Mouse (Mus musculus): ENCODE results near the gene Haghl. TPM values are rescaled to one million over a fixed set of nuclear protein-coding genes. Genes with fewer than 3 reads are reported as not detected.

Gene Haghl
- 45.8 and 47.3 TPM in 2 replicates for polyA plus RNA-seq (2012; rRNA removed)

DNA sequence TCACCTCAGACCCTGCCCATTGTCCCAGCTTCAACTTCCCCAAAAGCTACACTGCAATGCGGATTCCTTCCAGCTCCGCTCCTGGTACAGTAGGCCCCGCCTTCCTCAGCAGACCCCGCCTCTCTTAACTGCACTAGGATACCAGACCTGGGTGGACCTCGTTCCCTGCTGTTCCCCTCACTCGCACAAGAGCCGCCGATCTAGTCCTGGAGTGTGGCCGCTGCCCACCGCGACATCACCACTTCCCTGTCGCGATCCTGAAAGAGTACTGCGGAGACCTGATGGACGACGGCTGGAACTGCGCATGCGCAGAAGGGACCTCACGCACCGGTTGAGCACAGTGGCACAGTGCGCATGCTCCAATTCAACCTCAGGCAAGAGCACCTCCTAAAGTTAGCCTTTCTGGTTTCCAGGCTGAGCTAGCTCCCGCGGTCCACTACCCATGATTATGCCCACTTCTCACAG, at the start of gene Haghl:
Gene Haghl (minus strand): TSS at position 393 of the 465 bp plus-strand sequence.
- DNase-seq (ENCODE audit: low read depth) = no peak

DNA sequence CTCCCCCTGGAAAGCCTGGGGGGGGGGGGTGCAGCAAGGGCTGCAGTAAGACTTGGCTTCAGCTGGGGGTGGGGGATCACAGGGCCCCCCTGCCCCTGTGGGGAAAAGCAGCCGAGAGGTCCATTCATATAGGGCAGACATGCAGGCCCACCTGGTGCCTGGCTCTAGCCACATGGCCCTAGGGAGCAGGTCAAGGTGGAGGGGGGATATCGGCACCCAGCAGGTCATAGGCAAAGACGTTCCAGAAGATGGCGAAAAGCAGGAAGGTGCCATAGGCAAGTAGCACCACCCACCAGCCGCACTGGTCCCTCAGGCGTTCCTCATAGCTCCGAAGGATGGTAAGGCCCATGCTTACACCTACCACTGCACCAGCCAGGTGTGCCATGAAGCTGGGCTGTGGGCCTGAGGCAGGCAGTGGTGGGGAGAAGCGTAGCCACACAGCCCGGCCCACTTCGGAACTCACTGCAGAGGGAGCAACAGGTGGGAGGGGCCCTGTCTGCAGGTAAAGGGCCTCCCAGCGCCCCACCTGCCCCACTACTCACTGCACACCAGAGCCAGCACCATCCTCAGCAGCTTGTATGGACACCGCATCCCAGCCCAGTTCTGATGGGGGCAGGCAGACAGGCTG, 49.2 kb upstream of the Haghl start:
- no peak for DNase-seq (ENCODE audit: low read depth)

DNA sequence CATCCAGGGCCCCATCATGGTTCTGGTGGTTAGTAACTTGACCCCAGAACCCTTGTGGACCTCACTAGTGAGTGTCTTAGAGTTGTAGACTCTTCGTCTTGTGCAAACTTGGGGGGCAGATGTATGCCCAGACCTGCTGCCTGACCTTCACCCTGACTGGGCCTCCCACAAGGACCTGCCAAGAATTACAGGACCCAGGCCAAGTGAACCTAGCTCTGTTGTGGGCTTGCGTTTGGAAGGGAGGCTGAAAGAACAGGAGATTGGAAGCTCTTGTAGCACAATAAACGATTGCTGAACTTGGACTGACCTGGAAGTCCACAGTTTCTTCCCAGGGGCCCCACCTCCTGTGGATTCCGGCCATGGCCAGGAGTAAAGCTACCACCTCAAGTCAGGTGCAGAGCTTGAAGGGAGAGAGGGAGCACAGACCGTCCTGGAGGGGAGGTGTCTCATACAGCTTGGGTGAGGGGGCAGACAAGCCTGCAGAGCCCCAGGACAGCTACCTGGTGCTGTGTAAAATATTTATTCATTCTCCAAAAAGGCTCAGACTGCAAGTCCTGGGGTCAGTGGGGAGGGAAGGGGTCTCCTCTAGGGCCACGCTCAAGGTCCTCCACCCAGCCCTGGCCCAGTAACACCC, 48.6 kb upstream of the Haghl start:
- no peak for DNase-seq (ENCODE audit: low read depth)

DNA sequence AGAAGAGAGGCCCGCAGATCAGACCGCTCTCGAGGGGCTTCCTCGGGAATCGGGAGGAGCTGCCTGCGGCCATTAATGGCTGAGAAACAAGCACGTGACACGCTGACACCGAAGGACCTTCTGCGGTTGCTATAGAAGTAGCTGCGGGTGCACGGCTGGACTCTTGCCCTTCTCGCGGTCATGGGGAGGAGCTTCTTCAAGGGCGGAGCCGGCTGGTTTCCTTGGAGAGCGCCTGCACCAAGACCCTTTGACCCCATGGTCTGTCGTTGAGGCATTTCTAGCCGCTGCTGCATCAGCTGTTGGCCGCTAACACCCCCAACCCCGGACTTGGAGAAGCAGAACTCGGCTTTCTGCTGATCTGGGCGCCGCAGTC, 47.8 kb upstream of the Haghl start, which contains the start of gene Stub1:
Gene Stub1 (minus strand): TSS at position 114 of the 373 bp plus-strand sequence.
- DNase-seq (ENCODE audit: low read depth) = no peak

DNA sequence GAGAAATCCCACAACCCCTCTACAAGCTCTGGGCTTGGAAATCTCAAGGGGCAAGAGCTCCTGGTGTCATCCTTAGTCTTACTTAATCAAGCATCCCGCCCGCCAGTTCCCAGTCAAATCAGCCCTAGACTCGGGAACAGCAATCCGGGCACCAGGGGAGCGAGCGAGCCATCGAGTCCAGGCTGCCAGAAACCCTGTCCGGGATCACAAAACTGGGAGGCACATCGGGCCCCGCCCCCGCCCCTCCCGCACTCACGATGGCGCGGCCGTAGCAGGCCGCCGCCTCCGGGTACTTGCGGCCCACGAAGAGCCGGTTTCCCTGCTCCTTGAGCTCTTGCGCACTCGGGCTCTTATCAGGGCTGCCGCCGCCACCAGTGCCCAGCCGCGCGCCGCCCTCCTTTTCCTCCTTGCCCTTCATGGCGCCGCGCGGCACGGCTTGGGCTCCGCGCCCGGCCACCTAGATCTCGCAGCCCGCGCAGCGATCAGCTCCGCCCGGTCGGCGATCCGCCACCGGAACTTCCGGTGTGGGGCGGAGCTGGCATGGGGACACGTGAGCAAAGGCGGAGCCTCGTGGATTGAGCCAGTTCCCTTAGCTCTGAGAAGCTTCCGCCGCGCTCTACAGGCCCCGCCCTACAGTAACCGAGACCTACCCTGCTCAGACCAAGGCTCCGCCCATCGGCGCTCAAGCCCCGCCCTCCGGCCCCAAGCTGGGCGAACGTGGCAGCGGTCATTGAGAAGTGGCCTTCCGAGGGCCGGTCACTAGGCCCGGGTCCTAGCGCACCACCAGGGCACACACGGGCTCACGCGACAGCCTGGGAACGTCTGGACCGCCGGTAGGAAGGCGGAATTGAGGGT, 47.2 kb upstream of the Haghl start:
- no peak for DNase-seq (ENCODE audit: low read depth)

DNA sequence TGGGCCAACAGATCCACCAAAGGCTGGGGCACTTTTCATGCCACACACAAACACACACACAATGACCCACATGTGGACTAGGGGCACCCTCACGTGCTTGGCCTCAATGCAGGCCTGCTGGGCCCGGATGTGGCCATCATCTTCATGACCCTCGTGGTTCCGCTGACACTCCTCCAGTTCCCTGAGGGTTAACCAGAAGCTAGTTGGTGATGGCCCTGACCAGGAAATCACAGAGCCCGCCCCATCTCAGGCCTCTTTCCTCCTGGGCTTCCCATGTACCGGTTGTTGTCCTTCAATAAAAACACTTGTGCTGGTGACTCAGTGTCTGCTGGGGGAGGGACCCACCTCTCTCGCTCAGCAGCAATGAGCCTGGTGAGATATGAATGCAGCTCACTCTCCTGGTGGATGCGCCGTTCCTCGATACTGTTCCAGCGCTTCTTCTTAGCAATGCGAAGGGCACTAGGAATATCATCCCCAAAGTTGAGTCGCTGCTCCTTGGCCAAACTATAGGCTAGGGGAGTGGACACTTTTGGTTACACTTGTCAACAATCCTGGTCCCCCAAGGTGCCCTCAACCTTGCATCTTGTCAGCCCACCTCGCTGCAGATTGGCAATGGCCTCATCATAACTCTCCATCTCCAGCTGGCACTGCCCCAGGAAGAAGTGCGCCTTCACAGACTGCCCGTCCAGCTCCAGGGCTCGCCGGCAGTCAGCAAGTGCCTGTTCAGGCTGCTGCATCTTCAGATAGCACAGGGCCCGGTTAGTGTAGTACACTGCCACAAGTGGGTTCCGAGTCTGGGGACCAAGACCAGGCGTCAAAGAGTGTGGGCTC, 46.2 kb upstream of the Haghl start:
- DNase-seq (ENCODE audit: low read depth) = no peak

DNA sequence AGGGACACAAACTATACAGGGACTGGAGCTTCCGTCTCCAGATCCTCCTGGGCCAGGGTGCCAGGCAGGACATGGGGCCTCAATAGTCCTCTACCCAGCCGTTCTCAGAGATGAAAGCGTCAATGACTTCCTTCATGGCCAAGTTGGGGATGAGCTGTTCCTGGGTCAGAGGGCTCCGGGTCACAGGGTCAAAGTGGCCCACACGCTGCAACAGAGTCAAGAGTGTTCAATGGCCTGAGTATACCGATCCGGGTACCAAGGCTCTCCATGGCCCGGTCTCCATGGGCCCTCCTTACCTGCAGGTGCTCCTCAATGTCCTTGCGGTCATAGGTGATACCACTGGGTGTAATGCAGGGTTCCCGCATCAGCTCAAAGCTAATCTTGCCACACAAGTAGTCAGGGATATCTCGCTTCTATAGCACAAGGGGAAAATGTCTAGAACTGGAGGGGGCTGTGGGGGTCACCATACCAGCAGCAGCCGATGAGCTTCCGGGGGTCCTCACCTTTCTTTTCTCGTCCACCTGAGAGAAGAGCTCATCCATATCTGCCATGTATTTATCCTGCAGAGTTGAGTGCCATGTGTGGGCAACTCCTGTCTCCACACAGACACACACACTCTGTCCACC, 45.4 kb upstream of the Haghl start:
- no peak for DNase-seq (ENCODE audit: low read depth)

DNA sequence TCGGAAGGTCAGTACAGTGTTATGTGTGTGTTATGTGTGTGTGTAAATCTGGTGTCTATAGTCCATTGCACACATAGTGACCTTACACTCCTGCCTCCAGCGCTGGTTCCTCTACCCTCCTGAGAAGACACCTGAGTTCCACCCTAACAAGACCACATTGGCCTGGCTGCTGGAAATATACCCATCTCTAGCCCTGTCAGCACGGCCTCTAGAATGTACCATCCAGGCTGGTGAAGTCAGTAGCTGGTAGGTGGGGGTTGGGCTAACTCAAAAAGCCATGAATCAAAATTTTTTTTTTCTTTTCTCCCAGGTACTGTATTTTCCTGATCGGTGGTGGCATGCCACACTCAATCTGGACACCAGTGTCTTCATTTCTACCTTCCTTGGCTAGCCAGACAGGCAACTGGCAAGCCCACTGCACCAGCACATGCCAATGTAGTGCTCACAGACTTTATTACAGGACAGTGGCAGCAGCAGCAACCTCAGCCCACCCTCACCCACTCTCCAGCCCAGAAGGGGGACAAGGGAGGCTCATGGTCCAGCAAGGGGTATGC, 44.8 kb upstream of the Haghl start:
- no peak for DNase-seq (ENCODE audit: low read depth)

DNA sequence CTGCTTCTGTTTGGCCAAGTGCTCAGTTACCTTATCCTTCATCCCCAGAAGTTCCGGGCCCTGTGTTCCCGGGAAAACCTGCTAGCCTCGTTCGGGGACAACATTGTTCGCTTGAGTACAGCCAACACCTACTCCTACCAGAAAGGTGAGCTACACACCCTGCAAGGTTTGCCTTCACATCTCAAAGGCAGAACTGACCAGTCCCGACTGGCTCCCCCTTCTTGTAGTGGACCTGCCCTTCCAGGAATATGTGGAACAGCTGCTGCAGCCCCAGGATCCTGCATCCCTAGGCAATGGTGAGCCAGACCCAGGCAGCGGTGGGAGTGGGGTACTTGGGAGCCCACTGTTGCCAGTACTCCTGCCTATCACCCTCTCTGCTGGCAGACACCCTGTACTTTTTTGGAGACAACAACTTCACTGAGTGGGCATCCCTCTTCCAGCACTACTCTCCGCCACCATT, 44.1 kb upstream of the Haghl start:
- no peak for DNase-seq (ENCODE audit: low read depth)

DNA sequence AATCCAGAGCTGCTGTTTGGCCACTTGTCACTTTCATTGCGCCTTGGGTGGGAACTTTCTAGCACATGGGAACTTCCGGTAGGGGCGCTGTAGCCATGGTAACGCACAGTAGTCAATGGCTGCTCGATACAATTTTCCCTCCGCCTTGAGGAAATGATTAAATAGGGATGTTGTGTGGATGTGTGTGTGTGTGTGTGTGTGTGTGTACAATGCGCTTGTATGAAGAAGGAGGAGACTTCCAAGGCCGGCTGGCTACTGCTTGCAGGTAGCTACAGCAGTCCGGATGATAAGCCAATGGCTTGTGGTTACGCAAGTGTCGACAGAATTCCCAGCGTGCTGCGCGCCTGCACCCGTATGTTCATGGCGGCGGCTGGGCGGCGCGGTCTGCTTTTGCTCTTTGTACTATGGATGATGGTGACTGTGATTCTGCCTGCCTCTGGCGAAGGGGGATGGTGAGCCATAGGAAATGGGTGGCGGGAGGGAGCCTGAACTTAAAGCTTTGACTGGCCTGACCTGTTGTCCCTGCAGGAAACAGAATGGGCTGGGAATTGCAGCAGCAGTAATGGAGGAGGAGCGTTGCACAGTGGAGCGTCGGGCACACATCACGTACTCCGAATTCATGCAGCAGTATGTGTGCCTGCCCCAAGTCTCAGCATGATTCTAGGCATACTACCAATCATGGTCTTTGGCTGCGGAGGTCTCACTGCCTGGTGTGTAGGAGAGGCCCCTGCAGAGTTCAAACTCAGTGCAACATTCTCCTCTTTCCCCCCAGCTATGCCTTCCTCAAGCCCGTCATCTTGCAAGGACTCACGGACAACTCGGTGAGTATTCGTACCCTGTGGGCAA, 43.5 kb upstream of the Haghl start, which contains the start of gene Jmjd8:
Gene Jmjd8 (plus strand): TSS at position 156 of the 846 bp plus-strand sequence.
- no peak for DNase-seq (ENCODE audit: low read depth)

DNA sequence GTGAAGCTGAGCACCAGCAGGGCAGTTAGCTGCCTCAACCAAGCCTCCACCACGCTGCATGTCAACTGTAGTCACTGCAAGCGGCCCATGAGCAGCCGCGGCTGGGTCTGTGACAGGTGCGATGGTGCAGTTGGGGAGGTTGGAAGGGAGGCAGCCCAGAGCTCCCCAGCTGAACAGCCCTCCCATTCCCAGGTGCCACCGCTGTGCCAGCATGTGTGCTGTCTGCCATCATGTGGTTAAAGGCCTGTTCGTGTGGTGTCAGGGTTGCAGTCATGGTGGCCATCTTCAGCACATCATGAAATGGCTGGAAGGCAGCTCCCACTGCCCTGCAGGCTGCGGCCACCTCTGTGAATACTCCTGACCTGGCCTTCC, 42.7 kb upstream of the Haghl start:
- no peak for DNase-seq (ENCODE audit: low read depth)

DNA sequence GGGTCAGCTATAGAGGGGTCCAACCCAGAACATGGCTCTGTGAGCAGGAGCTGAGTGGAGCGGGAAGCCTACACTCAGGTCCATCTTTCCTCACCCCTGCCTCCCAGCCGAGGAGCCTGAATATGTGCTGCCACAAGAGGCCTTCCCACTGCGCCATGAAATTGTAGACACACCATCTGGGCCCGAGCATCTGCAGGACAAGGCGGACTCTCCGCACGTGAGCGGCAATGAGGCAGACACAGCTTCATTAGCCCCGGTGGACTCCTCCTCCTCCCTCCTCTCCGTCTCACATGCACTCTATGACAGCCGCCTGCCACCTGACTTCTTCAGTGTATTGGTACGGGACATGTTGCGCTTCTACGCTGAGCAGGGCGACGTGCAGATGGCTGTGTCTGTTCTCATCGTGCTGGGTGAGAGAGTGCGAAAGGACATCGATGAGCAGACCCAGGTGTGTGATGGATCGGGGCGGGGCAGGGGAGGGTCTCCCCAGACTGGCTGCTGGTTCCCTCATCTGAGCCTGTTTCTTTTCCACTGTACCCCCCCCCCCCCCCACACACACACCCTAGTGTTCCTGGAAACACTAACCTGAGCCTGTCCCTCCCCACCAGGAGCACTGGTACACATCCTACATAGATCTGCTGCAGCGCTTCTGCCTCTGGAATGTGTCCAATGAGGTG, 42.2 kb upstream of the Haghl start:
- no peak for DNase-seq (ENCODE audit: low read depth)

DNA sequence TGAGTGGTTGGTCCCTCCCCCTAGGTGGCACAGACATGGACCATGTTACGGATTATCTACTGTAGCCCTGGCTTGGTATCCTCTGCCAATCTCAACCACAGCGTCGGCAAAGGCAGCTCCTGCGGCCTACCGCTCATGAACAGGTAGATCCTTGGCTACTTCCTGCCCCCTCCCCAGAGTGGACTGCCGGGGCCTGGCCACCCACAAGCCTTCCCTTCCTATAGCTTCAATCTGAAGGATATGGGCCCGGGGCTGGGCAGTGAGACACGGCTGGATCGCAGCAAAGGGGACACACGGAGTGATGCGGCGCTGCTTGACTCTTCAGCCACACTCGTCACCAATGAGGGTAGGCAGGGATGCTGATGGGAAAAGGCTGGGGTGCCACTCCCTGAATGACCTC, 41.5 kb upstream of the Haghl start:
- DNase-seq (ENCODE audit: low read depth) = no peak

DNA sequence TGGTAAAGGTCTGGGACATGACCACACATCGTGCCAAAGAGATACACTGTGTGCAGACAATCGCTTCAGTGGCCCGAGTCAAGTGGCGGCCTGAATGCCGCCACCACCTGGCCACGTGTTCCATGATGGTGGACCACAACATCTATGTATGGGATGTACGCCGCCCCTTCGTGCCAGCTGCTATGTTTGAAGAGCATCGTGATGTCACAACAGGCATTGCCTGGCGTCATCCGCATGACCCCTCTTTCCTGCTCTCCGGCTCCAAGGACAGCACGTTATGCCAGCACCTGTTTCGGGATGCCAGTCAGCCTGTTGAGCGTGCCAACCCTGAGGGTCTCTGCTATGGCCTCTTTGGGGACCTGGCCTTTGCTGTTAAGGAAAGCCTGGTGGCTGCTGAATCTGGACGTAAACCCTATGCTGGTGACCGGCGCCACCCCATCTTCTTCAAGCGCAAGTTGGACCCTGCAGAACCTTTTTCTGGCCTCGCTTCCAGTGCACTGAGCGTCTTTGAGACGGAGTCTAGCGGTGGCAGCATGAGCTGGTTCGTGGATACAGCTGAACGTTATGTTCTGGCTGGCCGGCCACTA, 40.6 kb upstream of the Haghl start:
- DNase-seq (ENCODE audit: low read depth) = no peak

DNA sequence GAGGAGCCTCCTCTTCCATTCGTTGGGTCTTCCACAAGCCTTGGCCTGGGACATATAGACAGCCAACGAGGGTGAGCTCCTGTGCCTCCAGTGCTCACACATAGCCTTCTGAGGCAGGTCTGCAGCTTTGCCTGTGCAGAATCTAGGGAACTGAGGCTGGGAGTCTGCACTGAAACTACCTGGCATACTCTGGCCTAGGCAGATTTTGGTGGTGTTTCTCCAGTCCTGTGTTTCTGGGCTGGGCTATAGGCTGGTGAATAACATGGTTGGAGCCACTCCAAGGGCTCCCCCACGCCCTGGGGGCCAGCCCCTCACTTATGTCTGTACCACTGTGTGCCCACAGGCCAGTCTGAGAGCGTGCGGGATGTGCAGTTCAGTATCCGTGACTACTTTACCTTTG, 39.8 kb upstream of the Haghl start:
- no peak for DNase-seq (ENCODE audit: low read depth)

DNA sequence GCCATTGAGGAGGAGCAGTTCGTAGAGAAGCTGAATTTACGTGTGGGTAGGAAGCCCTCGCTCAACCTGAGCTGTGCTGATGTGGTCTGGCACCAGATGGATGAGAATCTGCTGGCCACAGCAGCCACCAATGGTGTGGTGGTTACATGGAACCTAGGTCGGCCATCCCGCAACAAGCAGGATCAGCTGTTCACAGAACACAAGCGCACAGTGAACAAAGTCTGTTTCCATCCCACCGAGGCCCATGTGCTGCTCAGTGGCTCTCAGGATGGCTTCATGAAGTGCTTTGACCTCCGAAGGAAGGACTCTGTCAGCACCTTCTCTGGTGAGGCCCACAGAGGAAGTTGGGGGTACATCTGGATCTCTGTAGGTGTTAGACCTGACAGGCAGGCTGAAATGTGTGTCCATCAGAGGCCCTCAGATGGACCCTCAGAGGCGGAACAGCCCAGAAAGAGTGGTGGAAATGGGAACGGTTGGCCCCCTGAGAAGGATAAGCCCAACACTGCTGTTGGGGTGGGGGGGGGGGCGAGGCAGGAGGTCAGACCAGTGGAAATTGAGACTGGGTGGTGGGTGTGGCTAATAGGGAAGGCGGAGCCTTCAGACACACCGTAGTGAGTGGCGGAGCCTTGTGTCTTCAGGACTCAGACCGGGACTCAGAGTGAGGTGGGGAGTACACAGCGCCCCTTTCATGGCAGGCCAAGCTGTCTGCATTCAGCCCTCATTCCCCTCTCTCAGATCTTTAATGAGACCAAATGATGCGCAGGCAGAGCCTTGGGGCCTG, 39.1 kb upstream of the Haghl start:
- no peak for DNase-seq (ENCODE audit: low read depth)

DNA sequence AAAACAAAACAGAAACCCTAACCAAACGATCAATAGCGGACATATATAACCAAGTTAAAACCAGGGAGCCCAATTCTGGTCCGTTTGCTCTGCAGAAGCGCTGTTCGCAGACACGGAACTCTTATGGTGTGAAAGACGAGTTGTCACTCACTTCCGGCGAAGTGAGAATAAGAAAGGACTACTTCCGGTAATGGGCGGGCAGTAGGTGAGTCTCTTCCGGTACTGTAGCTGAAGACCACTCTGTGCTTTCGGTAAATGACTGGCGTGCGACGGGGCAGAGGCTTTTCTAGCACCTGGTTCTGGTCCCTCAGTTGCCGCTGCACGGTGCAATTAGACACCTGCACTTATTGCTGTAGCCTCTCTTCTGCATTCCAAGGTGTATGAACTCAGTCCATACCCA, 38.0 kb upstream of the Haghl start, which contains the start of gene Wdr24:
Gene Wdr24 (plus strand): TSS at position 176 of the 400 bp plus-strand sequence.
- DNase-seq (ENCODE audit: low read depth) = no peak

Data from gonadal fat pad, adult 2 months (tissue).